Mouse (Mus musculus) thymus, adult 2 months (tissue): ENCODE results near the gene Acat3. TPM values are rescaled to one million over a fixed set of nuclear protein-coding genes. Genes with fewer than 3 reads are reported as not detected.

Source experiments
- DNase-seq: peaks from one replicate; pipeline ENCODE4 v3.0.0; 2021
- H3K27ac ChIP-seq: fragments of 200-500 bp; 2 replicates; pipeline ENCODE4 v1.5.1; 2012; ENCODE audit warnings: low read length, control low read depth; ENCODE audit not compliant: control insufficient read depth, insufficient read depth
- H3K27me3 ChIP-seq: fragments of 200-500 bp; 2 replicates; pipeline ENCODE4 v1.6.1; 2012; ENCODE audit warnings: mild to moderate bottlenecking, low read length, moderate library complexity, mixed read lengths; ENCODE audit not compliant: control insufficient read depth, insufficient read depth
- H3K36me3 ChIP-seq: fragments of 200-500 bp; 2 replicates; pipeline ENCODE4 v1.6.1; 2012; ENCODE audit warnings: mild to moderate bottlenecking, low read length, moderate library complexity; ENCODE audit not compliant: control insufficient read depth, insufficient read depth
- H3K4me1 ChIP-seq: fragments of 200-500 bp; replicated peaks from 2 replicates; pipeline ENCODE4 v1.6.1; 2012; ENCODE audit warnings: low read length; ENCODE audit not compliant: control insufficient read depth, insufficient read depth
- H3K4me3 ChIP-seq: fragments of 200-500 bp; 2 replicates; pipeline ENCODE4 v1.5.1; 2012; ENCODE audit warnings: mild to moderate bottlenecking, low read length, control low read depth, moderate library complexity; ENCODE audit not compliant: control insufficient read depth, insufficient read depth
- CTCF ChIP-seq: fragments of 200-500 bp; IDR thresholded peaks from 2 replicates; pipeline ENCODE4 v1.5.1; 2012; ENCODE audit warnings: mild to moderate bottlenecking, control low read depth, low read length, moderate library complexity, borderline replicate concordance; ENCODE audit not compliant: control insufficient read depth, poor library complexity, insufficient read depth; ENCODE audit errors: extremely low read depth
- POLR2A ChIP-seq: fragments of 200-500 bp; IDR thresholded peaks from 2 replicates; pipeline ENCODE4 v1.6.1; 2012; ENCODE audit warnings: mild to moderate bottlenecking, low read length, control low read depth, moderate library complexity; ENCODE audit not compliant: control insufficient read depth, poor library complexity, insufficient read depth; ENCODE audit errors: extremely low read depth
- WGBS: fragments of 180-500 bp; shearing (Covaris S2); methylation state at CpG from one replicate; pipeline ENCODE4 v1.1.7; 2018; 5-methylcytosine and 5-hydroxymethylcytosine counted together
- polyA plus RNA-seq: library from polyadenylated mRNA; depleted of rRNA; stranded (reverse); fragments of >200 nt; gene quantifications from 2 replicates; pipeline ENCODE4 v1.2.3, GENCODE M21; 2012

Acat3 gene
- polyA plus RNA-seq, 1 experiment = 0.19 TPM

DNA sequence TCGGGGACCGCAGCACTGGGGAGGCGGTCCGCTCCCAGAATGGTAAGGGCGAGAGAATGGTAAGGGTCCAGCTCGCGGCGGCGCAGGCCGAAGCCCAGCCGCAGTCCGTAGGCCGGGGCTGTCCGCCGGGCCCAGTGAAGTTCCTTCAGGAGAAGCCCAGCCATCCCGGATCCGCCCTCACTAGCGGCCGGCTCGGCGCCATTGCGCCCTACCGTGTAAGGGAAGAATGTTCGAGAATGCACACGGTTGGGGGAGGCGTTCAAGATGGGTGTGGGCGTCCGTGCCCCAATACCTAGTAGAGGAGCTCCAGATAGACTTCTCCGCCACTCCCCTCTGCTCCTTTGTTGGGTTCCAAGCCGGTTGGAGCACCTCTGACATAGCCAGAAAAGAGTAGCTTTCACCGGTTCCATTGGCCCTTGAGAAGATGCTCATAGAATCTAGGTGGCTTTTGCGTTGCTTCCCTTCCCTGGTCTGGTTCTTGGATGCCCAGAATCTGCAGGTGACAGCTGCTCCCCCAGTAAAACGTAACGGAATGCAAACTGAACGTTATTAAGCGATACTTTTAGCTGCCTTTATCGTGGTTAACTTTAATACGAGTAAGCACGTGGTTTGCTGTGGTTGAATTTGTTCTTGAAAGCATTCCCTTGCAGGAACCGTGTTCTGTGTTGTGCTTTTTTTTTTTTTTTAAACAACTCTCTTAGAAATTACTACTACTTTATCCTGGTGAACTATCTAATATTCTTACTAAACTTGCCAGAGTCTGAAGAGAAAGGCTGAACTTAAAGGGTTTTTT lies 23.6 kb downstream of the Acat3 start:
- H3K27ac ChIP-seq = peak overlapping the region; percentile 43
- under 1% methylated on average over 40 of the region's 40 CpGs for WGBS
- TF ChIP-seq CTCF (no peak; the same call in 1 of the 2 replicates), POLR2A (no peak)
- H3K27me3 ChIP-seq = no peaks in the 10 kb centered on the region
- H3K36me3 ChIP-seq = peaks cover 46% of the 10 kb centered on the region
- H3K4me3 ChIP-seq = peak overlapping the region; percentile 82
- peaks cover 5% of the 10 kb centered on the region; the same call in 1 of the 2 replicates for H3K4me1 ChIP-seq
- peak; percentile 62 for DNase-seq

DNA sequence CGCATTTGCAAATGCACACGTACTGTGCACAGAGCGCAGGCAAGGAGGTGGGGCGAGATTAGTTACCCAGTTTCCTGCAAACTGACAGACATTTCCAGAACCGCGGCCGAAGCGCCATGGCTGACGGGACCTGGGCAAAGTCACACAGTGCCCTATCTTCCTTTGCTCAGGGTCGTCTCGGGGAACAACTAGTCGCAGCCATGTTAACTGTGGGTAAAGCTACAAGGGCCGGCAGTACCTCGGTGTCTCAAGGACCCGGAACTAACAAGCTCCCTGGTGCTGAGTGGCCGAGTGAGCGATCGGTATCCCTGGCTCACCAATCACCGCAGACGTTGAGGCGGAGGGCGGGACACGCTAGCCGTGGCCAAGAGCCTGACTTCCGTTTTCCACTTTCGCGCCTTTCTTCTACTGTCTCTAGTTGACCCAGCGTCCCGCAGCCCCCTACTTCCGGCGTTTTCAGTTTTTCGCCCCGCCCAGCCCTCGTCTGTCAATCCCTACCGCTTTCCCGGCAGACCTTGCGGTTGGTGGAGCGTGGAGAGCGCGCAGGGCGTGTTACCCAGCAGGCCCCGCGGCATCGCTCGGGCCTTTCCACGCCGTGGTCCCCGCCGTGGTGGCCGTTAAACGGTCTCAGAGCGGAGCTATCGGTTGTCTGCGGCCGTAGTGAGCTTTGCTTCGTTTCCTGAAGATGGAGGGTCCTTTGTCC lies 24.4 kb downstream of the Acat3 start, which contains the start of gene Mrpl18:
TSS of gene Mrpl18 (minus strand) at position 465 of the 703 bp plus-strand sequence.
- peaks cover 40% of the 10 kb centered on the region for H3K36me3 ChIP-seq
- DNase-seq = peak; percentile 98
- TF ChIP-seq CTCF (peak; percentile 54), POLR2A (peak; percentile 88)
- peak within 1 kb of the TSS; percentile 82 for H3K4me3 ChIP-seq
- WGBS = under 1% methylated on average over 56 of the region's 56 CpGs
- peak within 1 kb of the TSS; percentile 76 for H3K27ac ChIP-seq
- H3K27me3 ChIP-seq = no peaks in the 10 kb centered on the region
- H3K4me1 ChIP-seq = peaks cover 5% of the 10 kb centered on the region; the same call in 1 of the 2 replicates

DNA sequence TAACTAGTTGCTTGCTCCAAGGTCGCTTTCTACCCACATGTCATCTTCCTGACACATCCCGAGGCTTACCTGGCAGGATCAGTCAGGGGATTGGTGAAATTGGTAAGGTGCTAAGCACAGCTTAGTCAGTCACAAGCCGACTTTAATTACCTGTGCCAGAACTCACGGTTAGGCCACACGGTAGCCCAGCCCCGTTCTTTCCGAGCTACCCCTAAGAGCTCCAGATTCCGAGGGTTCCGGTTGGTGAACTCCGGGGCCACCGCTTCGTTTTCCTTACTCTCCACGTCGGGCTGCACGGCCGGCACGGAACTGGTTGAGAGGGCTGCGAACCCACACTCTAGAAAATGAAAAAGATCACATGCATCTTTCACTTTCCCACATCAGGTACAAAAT lies 24.9 kb downstream of the Acat3 start, which contains the start of gene Tcp1:
TSS of gene Tcp1 (plus strand) at position 214 of the 393 bp plus-strand sequence.
- peak within 1 kb of the TSS; percentile 76 for H3K27ac ChIP-seq
- no peak for DNase-seq
- no peaks in the 10 kb centered on the region for H3K27me3 ChIP-seq
- peak within 1 kb of the TSS; percentile 82 for H3K4me3 ChIP-seq
- peaks cover 5% of the 10 kb centered on the region; the same call in 1 of the 2 replicates for H3K4me1 ChIP-seq
- WGBS = 2% methylated on average over 18 of the region's 18 CpGs
- H3K36me3 ChIP-seq = peaks cover 40% of the 10 kb centered on the region
- no peak for TF ChIP-seq POLR2A
- no peak for TF ChIP-seq CTCF

DNA sequence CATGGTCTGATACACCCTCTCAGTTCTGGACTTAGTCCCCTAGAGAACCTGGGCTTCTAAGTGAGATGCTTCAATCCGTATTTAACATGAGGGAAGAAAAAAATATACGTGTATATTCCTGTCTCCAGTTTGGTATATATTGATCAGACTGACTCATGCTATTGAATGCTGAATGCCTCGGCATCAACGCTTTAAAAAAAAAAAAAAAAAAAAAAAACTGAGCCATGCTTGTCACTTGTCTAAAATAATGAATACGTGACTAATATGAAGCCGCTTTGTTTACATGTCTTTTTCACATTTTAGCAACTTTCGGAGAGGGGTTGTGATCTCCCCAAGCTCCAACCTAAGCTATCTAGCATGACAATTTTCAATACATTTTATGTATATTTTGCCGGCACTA lies 30.0 kb downstream of the Acat3 start:
- H3K4me3 ChIP-seq = no peak overlapping the region
- no peak for DNase-seq
- no peak for TF ChIP-seq POLR2A
- H3K27ac ChIP-seq = no peak overlapping the region
- 91% methylated on average over 8 of the region's 8 CpGs for WGBS
- H3K36me3 ChIP-seq = peaks cover 35% of the 10 kb centered on the region
- H3K4me1 ChIP-seq = no peaks in the 10 kb centered on the region
- no peaks in the 10 kb centered on the region for H3K27me3 ChIP-seq

DNA sequence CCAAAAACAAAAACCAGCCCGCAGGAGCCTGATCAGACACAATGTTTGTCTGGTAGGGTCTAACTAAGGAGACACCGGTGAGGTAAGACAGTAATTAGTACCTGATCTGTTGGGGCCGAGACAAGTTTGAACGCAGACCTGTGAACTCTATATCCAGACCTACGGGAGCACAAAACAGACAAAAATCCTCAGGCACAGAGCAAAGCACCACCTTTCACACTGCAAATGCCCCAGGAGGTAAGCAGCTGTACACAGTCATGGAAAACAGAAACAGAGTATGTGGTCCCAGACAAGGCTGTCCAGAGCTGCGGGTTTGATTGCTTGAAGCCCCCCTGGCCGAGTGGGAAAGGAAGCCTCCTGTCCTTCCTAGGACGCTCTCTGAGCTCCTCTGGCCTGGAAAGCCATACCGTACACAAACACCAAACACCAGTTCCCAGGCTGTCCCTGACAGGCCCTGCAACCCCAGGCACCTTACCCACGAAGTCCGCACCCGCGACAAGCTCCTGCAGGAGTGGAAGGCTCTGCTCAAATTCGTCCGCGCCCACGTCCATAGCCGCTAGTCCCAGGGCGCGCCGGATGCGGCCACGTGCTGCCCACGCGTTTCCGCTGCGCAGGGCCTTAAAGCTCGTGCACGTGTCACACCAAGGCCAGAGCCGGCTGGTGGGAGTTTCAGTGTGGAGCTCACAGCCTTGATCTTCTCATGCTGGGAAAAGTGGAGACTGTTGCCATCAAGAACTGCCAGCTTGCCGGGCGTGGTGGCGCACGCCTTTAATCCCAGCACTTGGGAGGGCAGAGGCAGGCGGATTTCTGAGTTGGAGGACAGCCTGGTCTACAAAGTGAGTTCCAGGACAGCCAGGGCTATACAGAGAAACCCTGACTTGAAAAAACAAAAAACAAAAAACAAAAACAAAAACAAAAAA lies 30.8 kb downstream of the Acat3 start, which contains the start of gene Pnldc1:
TSS of gene Pnldc1 (minus strand) at position 870 of the 920 bp plus-strand sequence.
- WGBS = 96% methylated on average over 35 of the region's 35 CpGs
- no peak within 1 kb of the TSS for H3K27ac ChIP-seq
- no peak for DNase-seq
- no peak for TF ChIP-seq POLR2A
- TF ChIP-seq CTCF = no peak
- no peaks in the 10 kb centered on the region for H3K4me1 ChIP-seq
- no peaks in the 10 kb centered on the region for H3K27me3 ChIP-seq
- H3K36me3 ChIP-seq = peaks cover 38% of the 10 kb centered on the region
- H3K4me3 ChIP-seq = no peak within 1 kb of the TSS

DNA sequence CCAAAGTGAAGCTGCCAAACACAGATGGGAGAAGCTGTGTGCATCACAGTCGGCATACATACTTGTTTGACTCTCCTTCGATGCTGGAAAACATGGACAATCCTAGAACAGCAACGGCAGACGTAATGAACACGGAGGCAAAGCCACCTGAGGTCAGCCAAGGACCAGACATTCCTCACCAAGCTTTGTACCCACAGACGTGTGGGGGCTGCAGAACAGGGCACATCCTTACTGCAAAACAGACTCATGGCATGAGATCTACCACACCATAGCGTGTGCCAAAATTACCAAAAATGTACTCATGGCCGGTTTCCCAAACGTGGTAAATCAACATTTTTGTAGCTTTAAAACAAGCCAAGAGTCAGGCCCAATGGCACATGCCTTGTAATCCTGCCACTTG lies 34.0 kb downstream of the Acat3 start:
- 96% methylated on average over 9 of the region's 9 CpGs for WGBS
- Histone ChIP-seq H3K27me3 (no peaks in the 10 kb centered on the region), H3K36me3 (peaks cover 25% of the 10 kb centered on the region), H3K4me3 (no peak overlapping the region), H3K27ac (no peak overlapping the region), H3K4me1 (no peaks in the 10 kb centered on the region)
- DNase-seq = no peak
- TF ChIP-seq POLR2A (no peak), CTCF (no peak)
